Mouse (Mus musculus) C2C12 (cell line): ENCODE measurements at regions not wholly inside any gene's neighbourhood (a gene's known extent, or its start where the extent isn't known, plus 50 kb on each side); places are given as distances from the start of the nearest gene placed in this dataset.
A peak's percentile ranks its signal among the peaks of the same experiment; 100 is the strongest.

Source experiments
- H3K27me3 ChIP-seq: one replicate; pipeline ENCODE4 v1.6.1; 2011; ENCODE audit not compliant: control insufficient read depth, insufficient read depth, insufficient read length
- H3K36me3 ChIP-seq: one replicate; pipeline ENCODE4 v1.6.1; 2011; ENCODE audit not compliant: control insufficient read depth, insufficient read depth
- H3K4me3 ChIP-seq: one replicate; pipeline ENCODE4 v1.5.1; 2011; ENCODE audit warnings: mild to moderate bottlenecking, control low read depth; ENCODE audit not compliant: poor library complexity, insufficient read depth, severe bottlenecking
- H3K79me2 ChIP-seq: one replicate; pipeline ENCODE4 v1.6.1; 2011; ENCODE audit not compliant: control insufficient read depth, insufficient read depth
- H3K79me3 ChIP-seq: one replicate; pipeline ENCODE4 v1.6.1; 2011; ENCODE audit warnings: low read depth, control low read depth
- H3ac ChIP-seq: one replicate; pipeline ENCODE3; 2011; ENCODE audit warnings: low read depth; ENCODE audit not compliant: control insufficient read depth, insufficient read length
- CEBPB ChIP-seq: IDR thresholded peaks from one replicate; pipeline ENCODE4 v1.6.1; 2011; ENCODE audit warnings: low read depth, mild to moderate bottlenecking, control low read depth, moderate library complexity
- CTCF ChIP-seq: IDR thresholded peaks from one replicate; pipeline ENCODE4 v1.5.1; 2011; ENCODE audit not compliant: control insufficient read depth, insufficient read depth, insufficient read length
- FOSL1 ChIP-seq: IDR thresholded peaks from one replicate; pipeline ENCODE4 v1.8.0; 2011; ENCODE audit warnings: mild to moderate bottlenecking, low read length; ENCODE audit not compliant: poor library complexity, insufficient read depth, severe bottlenecking
- MAX ChIP-seq: IDR thresholded peaks from one replicate; pipeline ENCODE4 v1.6.1; 2011; ENCODE audit warnings: mild to moderate bottlenecking, control low read depth
- MYOD1 ChIP-seq: IDR thresholded peaks from one replicate; pipeline ENCODE4 v1.6.1; 2011; ENCODE audit warnings: low read depth; ENCODE audit not compliant: control insufficient read depth, insufficient read length
- MYOG ChIP-seq: IDR thresholded peaks from one replicate; pipeline ENCODE4 v1.6.1; 2011; ENCODE audit not compliant: control insufficient read depth, insufficient read length; ENCODE audit errors: extremely low read depth
- USF1 ChIP-seq: IDR thresholded peaks from one replicate; pipeline ENCODE4 v1.6.1; 2011; ENCODE audit warnings: low read depth, mild to moderate bottlenecking, control low read depth, moderate library complexity

GRCm38 (mm10) chrX:166931048-166931447 lies 278.1 kb downstream of the Tmsb4x start:
- Histone ChIP-seq H3K36me3 (no peaks in the 10 kb centered on the region), H3K27me3 (no peaks in the 10 kb centered on the region), H3ac (no peak overlapping the region), H3K79me3 (no peaks in the 10 kb centered on the region), H3K4me3 (no peak overlapping the region), H3K79me2 (no peaks in the 10 kb centered on the region)
- peak; percentile 32 for TF ChIP-seq CEBPB
- no peak for TF ChIP-seq USF1

GRCm38 (mm10) chrX:166929716-166930420 lies 279.2 kb downstream of the Tmsb4x start:
- Histone ChIP-seq H3K79me3 (no peaks in the 10 kb centered on the region), H3ac (no peak overlapping the region), H3K4me3 (no peak overlapping the region), H3K79me2 (no peaks in the 10 kb centered on the region), H3K27me3 (no peaks in the 10 kb centered on the region), H3K36me3 (no peaks in the 10 kb centered on the region)
- TF ChIP-seq MAX (no peak), CTCF (no peak), FOSL1 (no peak), USF1 (no peak), MYOD1 (no peak), MYOG (no peak), CEBPB (no peak)

- no peak overlapping the region for H3ac ChIP-seq
- no peak for TF ChIP-seq MAX
- TF ChIP-seq MYOG: no peak
- TF ChIP-seq USF1: no peak
- no peak for TF ChIP-seq MYOD1
- TF ChIP-seq CTCF: no peak
- TF ChIP-seq CEBPB: no peak
- no peak for TF ChIP-seq FOSL1
- no peak overlapping the region for H3K4me3 ChIP-seq
- H3K79me3 ChIP-seq: no peaks in the 10 kb centered on the region
- H3K36me3 ChIP-seq: no peaks in the 10 kb centered on the region
- H3K79me2 ChIP-seq: no peaks in the 10 kb centered on the region
- no peaks in the 10 kb centered on the region for H3K27me3 ChIP-seq
Measured at GRCm38 (mm10) chrX:166915356-166915953, 293.7 kb downstream of the Tmsb4x start.

- no peak for TF ChIP-seq MAX
- no peak for TF ChIP-seq USF1
- TF ChIP-seq CTCF: no peak
- TF ChIP-seq FOSL1: no peak
- no peak for TF ChIP-seq CEBPB
- no peak for TF ChIP-seq MYOD1
- no peak for TF ChIP-seq MYOG
- H3K4me3 ChIP-seq: no peak overlapping the region
- H3K79me3 ChIP-seq: no peaks in the 10 kb centered on the region
- H3K36me3 ChIP-seq: no peaks in the 10 kb centered on the region
- H3K27me3 ChIP-seq: no peaks in the 10 kb centered on the region
- H3ac ChIP-seq: no peak overlapping the region
- no peaks in the 10 kb centered on the region for H3K79me2 ChIP-seq
Measured at GRCm38 (mm10) chrX:166906602-166907001, 302.5 kb downstream of the Tmsb4x start.

- no peak overlapping the region for H3K4me3 ChIP-seq
- no peaks in the 10 kb centered on the region for H3K36me3 ChIP-seq
- no peaks in the 10 kb centered on the region for H3K79me3 ChIP-seq
- H3ac ChIP-seq: no peak overlapping the region
- TF ChIP-seq MYOG: no peak
- no peak for TF ChIP-seq FOSL1
- no peaks in the 10 kb centered on the region for H3K79me2 ChIP-seq
- no peaks in the 10 kb centered on the region for H3K27me3 ChIP-seq
Measured at GRCm38 (mm10) chrX:166900761-166901160, 308.4 kb downstream of the Tmsb4x start.

- no peaks in the 10 kb centered on the region for H3K27me3 ChIP-seq
- H3K79me2 ChIP-seq: no peaks in the 10 kb centered on the region
- TF ChIP-seq MAX: no peak
- no peak for TF ChIP-seq FOSL1
- no peak for TF ChIP-seq MYOD1
- no peak for TF ChIP-seq CTCF
- TF ChIP-seq MYOG: no peak
- TF ChIP-seq USF1: no peak
- H3K79me3 ChIP-seq: no peaks in the 10 kb centered on the region
- H3K4me3 ChIP-seq: no peak overlapping the region
- H3K36me3 ChIP-seq: no peaks in the 10 kb centered on the region
- no peak overlapping the region for H3ac ChIP-seq
Measured at GRCm38 (mm10) chrX:166895199-166895598, 309.7 kb upstream of the Egfl6 start.
